Mouse (Mus musculus) monocyte, adult 5-6 weeks (primary cell): Measurements from ENCODE around the gene Zc3h10. TPM values are rescaled to one million over a fixed set of nuclear protein-coding genes. Genes with fewer than 3 reads are reported as not detected.

Experiments
- total RNA-seq: library from RNA; stranded (forward); fragments of 200-1000, 200-491, 200-594 nt; gene quantifications from 3 replicates; pipeline ENCODE4 v1.2.3, GENCODE M21; 2017

The Zc3h10 gene
- total RNA-seq, 1 experiment from 2014 or later = 19.1 TPM

Other genes with a start within 250 kb of the Zc3h10 start
- not detected in 3 replicates for gene Il23a, start 249.0 kb downstream of the Zc3h10 start, total RNA-seq
- 12.1 to 21.8 TPM (median 14.6 TPM) in 3 replicates for gene Pan2, start 244.4 kb downstream of the Zc3h10 start, total RNA-seq
- gene Cnpy2, start 225.3 kb downstream of the Zc3h10 start, total RNA-seq = 31.0 to 45.3 TPM (median 42.6 TPM) in 3 replicates
- gene Cs, start 210.0 kb downstream of the Zc3h10 start, total RNA-seq = 72.5 to 84.0 TPM (median 77.3 TPM) in 3 replicates
- gene Coq10a, start 178.8 kb downstream of the Zc3h10 start, total RNA-seq = 18.2 to 21.9 TPM (median 19.4 TPM) in 3 replicates
- 6.5 to 18.2 TPM (median 8.3 TPM) in 3 replicates for gene Ankrd52, start 170.7 kb downstream of the Zc3h10 start, total RNA-seq
- not detected in 3 replicates for gene Slc39a5, start 146.5 kb downstream of the Zc3h10 start, total RNA-seq
- gene Nabp2, start 136.3 kb downstream of the Zc3h10 start, total RNA-seq = 34.6 to 49.4 TPM (median 44.2 TPM) in 3 replicates
- gene Rnf41, start 136.1 kb downstream of the Zc3h10 start, total RNA-seq = 16.2 to 36.8 TPM (median 28.3 TPM) in 3 replicates
- gene Smarcc2, start 88.5 kb downstream of the Zc3h10 start, total RNA-seq = 53.3 to 103 TPM (median 61.2 TPM) in 3 replicates
- 2,131 to 2,768 TPM (median 2,315 TPM) in 3 replicates for gene Myl6, start 53.6 kb downstream of the Zc3h10 start, total RNA-seq
- not detected in 3 replicates for gene Myl6b, start 49.1 kb downstream of the Zc3h10 start, total RNA-seq
- gene Esyt1, start 21.9 kb downstream of the Zc3h10 start, total RNA-seq = 135 to 345 TPM (median 157 TPM) in 3 replicates
- gene Rpl41, start 1.5 kb upstream of the Zc3h10 start, total RNA-seq = 2,103 to 2,260 TPM (median 2,168 TPM) in 3 replicates
- 37.2 to 74.1 TPM (median 47.8 TPM) in 3 replicates for gene Pa2g4, start 18.2 kb upstream of the Zc3h10 start, total RNA-seq
- gene Erbb3, start 41.9 kb upstream of the Zc3h10 start, total RNA-seq = 1.4 to 3.3 TPM (median 2.8 TPM) in 3 replicates
- 224 to 301 TPM (median 295 TPM) in 3 replicates for gene Rps26, start 79.0 kb upstream of the Zc3h10 start, total RNA-seq
- not detected in 3 replicates for gene Ikzf4, start 98.2 kb upstream of the Zc3h10 start, total RNA-seq
- 4.6 to 10.7 TPM (median 6.1 TPM) in 3 replicates for gene Suox, start 126.3 kb upstream of the Zc3h10 start, total RNA-seq
- 64.1 to 81.0 TPM (median 72.7 TPM) in 3 replicates for gene Rab5b, start 148.5 kb upstream of the Zc3h10 start, total RNA-seq
- not detected in 3 replicates for gene Pmel, start 156.4 kb upstream of the Zc3h10 start, total RNA-seq
- gene Cdk2, start 157.3 kb upstream of the Zc3h10 start, total RNA-seq = 14.5 to 21.4 TPM (median 19.5 TPM) in 3 replicates
- gene Dgka, start 197.1 kb upstream of the Zc3h10 start, total RNA-seq = 68.7 to 107 TPM (median 86.0 TPM) in 3 replicates
- 30.7 to 38.7 TPM (median 34.9 TPM) in 3 replicates for gene Pym1, start 200.1 kb upstream of the Zc3h10 start, total RNA-seq
- gene Mmp19, start 243.1 kb upstream of the Zc3h10 start, total RNA-seq = 0.53 to 10.5 TPM (median 2.5 TPM) in 3 replicates